9 mouse cellular contexts compared by ENCODE assay signal in genomic region chr4:56990215-56990584, GRCm38 (mm10). TPM values are rescaled to one million over a fixed set of nuclear protein-coding genes. Genes with fewer than 3 reads are reported as not detected.
DNase-seq lines count a peak whose midpoint lies in the region; ATAC-seq and TF ChIP-seq lines count a peak whose summit lies in the region.
"Had no signal": no experiment of that assay in that cellular context is flagged by ENCODE, and none has a peak within 500 bp of the region (broad histone marks: within the 10 kb centered on the region; RNA-seq: fewer than 3 reads in every experiment).

Gene Frrs1l, minus strand, starts transcription at chr4:56990391.

- H3K4me2 ChIP-seq in heart, embryonic 16.5 days (ENCODE audit: low read depth, low read length), result peak within 1 kb of the TSS; percentile 91
- H3K4me2 ChIP-seq in forebrain, embryonic 12.5 days, result peak within 1 kb of the TSS; percentile 94
- peak within 1 kb of the TSS; percentile 91 for H3K4me2 ChIP-seq in midbrain, embryonic 13.5 days (replicated peaks)

- peak within 1 kb of the TSS; percentile 70 for H3K9ac ChIP-seq in heart, embryonic 16.5 days (ENCODE audit: low read length)
- peak within 1 kb of the TSS; percentile 80 for H3K9ac ChIP-seq in forebrain, embryonic 12.5 days
- peak within 1 kb of the TSS; percentile 84 for H3K9ac ChIP-seq in midbrain, embryonic 13.5 days (replicated peaks)

- H3K4me3 ChIP-seq in heart, embryonic 16.5 days (ENCODE audit: low read length), result peak within 1 kb of the TSS; percentile 66
- H3K4me3 ChIP-seq in bone marrow macrophage, adult 2 months (ENCODE audit: insufficient read depth, low read length), result peak within 1 kb of the TSS; percentile 5; the same call in 1 of the 2 replicates
- H3K4me3 ChIP-seq in forebrain, embryonic 12.5 days (replicated peaks), result peak within 1 kb of the TSS; percentile 72
- H3K4me3 ChIP-seq in midbrain, embryonic 13.5 days (replicated peaks), result peak within 1 kb of the TSS; percentile 74

- TF ChIP-seq POLR2A in bone marrow macrophage, adult 2 months (IDR thresholded peaks at IDR 0.05; ENCODE audit: borderline replicate concordance, low read depth, low read length), result no peak

- no peaks in the 10 kb centered on the region for H3K36me3 ChIP-seq in heart, embryonic 16.5 days (ENCODE audit: control insufficient read depth, insufficient read depth)
- H3K36me3 ChIP-seq in forebrain, embryonic 12.5 days (replicated peaks), result no peaks in the 10 kb centered on the region
- H3K36me3 ChIP-seq in midbrain, embryonic 13.5 days, result no peaks in the 10 kb centered on the region

- ATAC-seq in heart, embryonic 16.5 days (replicated peaks; ENCODE audit: extremely low read depth, insufficient read depth, low FRiP score), result no peak; the same call in 1 of the 2 replicates
- peak; percentile 93 for ATAC-seq in forebrain, embryonic 12.5 days (ENCODE audit: low FRiP score)
- ATAC-seq in midbrain, embryonic 13.5 days, result peak; percentile 96

- H3K4me1 ChIP-seq in heart, embryonic 16.5 days (ENCODE audit: control insufficient read depth, insufficient read depth, low read length), result no peaks in the 10 kb centered on the region
- H3K4me1 ChIP-seq in bone marrow macrophage, adult 2 months (ENCODE audit: control insufficient read depth, insufficient read depth, low read length), result peaks cover 3% of the 10 kb centered on the region
- peaks cover 8% of the 10 kb centered on the region; the same call in 1 of the 2 replicates for H3K4me1 ChIP-seq in forebrain, embryonic 12.5 days
- peaks cover 7% of the 10 kb centered on the region for H3K4me1 ChIP-seq in midbrain, embryonic 13.5 days (replicated peaks)

- no peak within 1 kb of the TSS for H3K27ac ChIP-seq in heart, embryonic 16.5 days (ENCODE audit: low read length)
- no peak within 1 kb of the TSS for H3K27ac ChIP-seq in bone marrow macrophage, adult 2 months (ENCODE audit: insufficient read depth, low read depth, low read length)
- peak within 1 kb of the TSS; percentile 69 for H3K27ac ChIP-seq in forebrain, embryonic 12.5 days
- H3K27ac ChIP-seq in midbrain, embryonic 13.5 days, result peak within 1 kb of the TSS; percentile 79

- WGBS in heart, embryonic 16.5 days, result under 1% methylated on average over 38 of the region's 44 CpGs
- WGBS in forebrain, embryonic 12.5 days, result under 1% methylated on average over 37 of the region's 44 CpGs
- WGBS in midbrain, embryonic 13.5 days, result 2% methylated on average over 15 of the region's 44 CpGs

- no peak for DNase-seq in heart, postnatal 36 days
- peak; percentile 64 to 69 for DNase-seq in layer of hippocampus, postnatal 14 days (ENCODE audit: low spot score in 2 of 2)
- DNase-seq in urinary bladder, postnatal 4 days (ENCODE audit: low spot score in 2 of 2), result no peak
- no peak for DNase-seq in kidney, postnatal 14 days

- no peak for TF ChIP-seq CTCF in bone marrow macrophage, adult 2 months (IDR thresholded peaks at IDR 0.05; ENCODE audit: low read depth, low read length)

- intact Hi-C loops in heart, postnatal 36 days (cut with DNase I), result no loop called here

- H3K27me3 ChIP-seq in heart, embryonic 16.5 days (ENCODE audit: control insufficient read depth, insufficient read depth, low read length), result peaks cover 32% of the 10 kb centered on the region
- H3K27me3 ChIP-seq in forebrain, embryonic 12.5 days, result peaks cover 36% of the 10 kb centered on the region
- peaks cover 22% of the 10 kb centered on the region for H3K27me3 ChIP-seq in midbrain, embryonic 13.5 days

- H3K9me3 ChIP-seq in heart, embryonic 16.5 days (replicated peaks; ENCODE audit: control insufficient read depth, low read length), result peaks cover 4% of the 10 kb centered on the region
- no peaks in the 10 kb centered on the region for H3K9me3 ChIP-seq in forebrain, embryonic 12.5 days
- no peaks in the 10 kb centered on the region for H3K9me3 ChIP-seq in midbrain, embryonic 13.5 days

RNA-seq across cellular contexts. Expression of gene Frrs1l, which starts in this region (rescaled TPM):
- 0.14 and 0.36 TPM in 2 replicates for polyA plus RNA-seq in heart, embryonic 16.5 days (2015; fragmentation: Nextera tagmentation; extraction: Ambion mirVana)
- total RNA-seq in heart, postnatal 36 days (2021), result under 1 TPM; 0.05 to 0.11 TPM
- not detected in 2 replicates for polyA plus RNA-seq in bone marrow macrophage, adult 2 months (2012; ENCODE audit: insufficient read depth, insufficient read length, missing spikeins)
- polyA plus RNA-seq in forebrain, embryonic 12.5 days (2016; fragmentation: Nextera tagmentation; extraction: Ambion mirVana), result 9.7 and 10.2 TPM in 2 replicates
- 100 to 1,000 TPM; 161 to 167 TPM for total RNA-seq in layer of hippocampus, postnatal 14 days (2021)
- polyA plus RNA-seq in midbrain, embryonic 13.5 days (2015; fragmentation: Nextera tagmentation; extraction: Ambion mirVana), result 10.9 and 12.0 TPM in 2 replicates
- total RNA-seq: MEL had no signal

Comparison
In these comparisons a context has a peak if more than half of its experiments do, and no peak if none do; other contexts are left out.
1. RNA of gene Frrs1l (total RNA-seq): 161 to 167 TPM in layer of hippocampus, postnatal 14 days; 0.05 to 0.11 TPM in heart, postnatal 36 days; every median in the first group is over 100 times any median in the second.
2. H3K27ac ChIP-seq: peak in forebrain, embryonic 12.5 days (single experiment) and midbrain, embryonic 13.5 days (single experiment); none in heart, embryonic 16.5 days (single experiment) and bone marrow macrophage, adult 2 months (single experiment).
3. H3K4me3 ChIP-seq: peak in every context shown above with its lines; median percentile 74 in midbrain, embryonic 13.5 days; 72 in forebrain, embryonic 12.5 days; 66 in heart, embryonic 16.5 days; 5 in bone marrow macrophage, adult 2 months.
4. DNase-seq: peak in layer of hippocampus, postnatal 14 days (2 of 2); none in heart, postnatal 36 days (0 of 2), urinary bladder, postnatal 4 days (0 of 2) and kidney, postnatal 14 days (single experiment).
5. Peak in every context shown above with its lines, with median percentiles within 50 percentile points of each other: H3K4me2 ChIP-seq and H3K9ac ChIP-seq.